In genomic region chr19:5273916-5274315, GRCm38 (mm10) we compare ENCODE assay signal across 8 mouse cellular contexts. TPM values are rescaled to one million over a fixed set of nuclear protein-coding genes. Genes with fewer than 3 reads are reported as not detected.
DNase-seq lines count a peak whose midpoint lies in the region; ATAC-seq lines count a peak whose summit lies in the region.

No protein-coding gene starts in this region.

- no peak for ATAC-seq in kidney, embryonic 15.5 days (replicated peaks; ENCODE audit: low FRiP score)
- ATAC-seq in embryonic facial prominence, embryonic 14.5 days (ENCODE audit: low read depth): no peak
- no peak for ATAC-seq in hindbrain, embryonic 16.5 days
- ATAC-seq in monocyte, adult 5-6 weeks (replicated peaks; ENCODE audit: insufficient number of reproducible peaks, low FRiP score, low TSS enrichment, poor library complexity, severe bottlenecking): peak; percentile 40
- ATAC-seq in inflammation-experienced regulatory T-cells, adult 6 months: no peak

- DNase-seq in kidney, postnatal 14 days: no peak
- DNase-seq in embryonic facial prominence, embryonic 14.5 days (ENCODE audit: low spot score): no peak
- DNase-seq in spleen, postnatal 14 days (ENCODE audit: low spot score in 2 of 2): no peak
- DNase-seq in layer of hippocampus, postnatal 36 days: no peak

- peak overlapping the region; percentile 93 for H3K27ac ChIP-seq in kidney, embryonic 15.5 days
- peak overlapping the region; percentile 96 for H3K27ac ChIP-seq in embryonic facial prominence, embryonic 14.5 days (replicated peaks; ENCODE audit: low read depth, low read length)
- peak overlapping the region; percentile 93 for H3K27ac ChIP-seq in hindbrain, embryonic 16.5 days (ENCODE audit: low read depth, low read length)

- peaks cover 51% of the 10 kb centered on the region for H3K36me3 ChIP-seq in kidney, embryonic 15.5 days
- peaks cover 52% of the 10 kb centered on the region for H3K36me3 ChIP-seq in embryonic facial prominence, embryonic 14.5 days (ENCODE audit: control insufficient read depth, insufficient read depth, low read length)
- H3K36me3 ChIP-seq in hindbrain, embryonic 16.5 days (ENCODE audit: control insufficient read depth, insufficient read depth, low read length): peaks cover 23% of the 10 kb centered on the region

- no peaks in the 10 kb centered on the region for H3K9me3 ChIP-seq in kidney, embryonic 15.5 days (replicated peaks)
- H3K9me3 ChIP-seq in embryonic facial prominence, embryonic 14.5 days (ENCODE audit: control insufficient read depth, low read length): no peaks in the 10 kb centered on the region
- no peaks in the 10 kb centered on the region for H3K9me3 ChIP-seq in hindbrain, embryonic 16.5 days (ENCODE audit: control insufficient read depth, low read length)

- H3K9ac ChIP-seq in kidney, embryonic 15.5 days: no peak overlapping the region; the same call in 1 of the 2 replicates
- peak overlapping the region; percentile 91; the same call in 1 of the 2 replicates for H3K9ac ChIP-seq in embryonic facial prominence, embryonic 14.5 days (ENCODE audit: low read depth, low read length)
- no peak overlapping the region for H3K9ac ChIP-seq in hindbrain, embryonic 16.5 days (ENCODE audit: low read depth, low read length)

- no peaks in the 10 kb centered on the region for H3K27me3 ChIP-seq in kidney, embryonic 15.5 days
- H3K27me3 ChIP-seq in embryonic facial prominence, embryonic 14.5 days (replicated peaks; ENCODE audit: control insufficient read depth, insufficient read depth, low read length): no peaks in the 10 kb centered on the region
- H3K27me3 ChIP-seq in hindbrain, embryonic 16.5 days (replicated peaks; ENCODE audit: control insufficient read depth, insufficient read depth, low read length): no peaks in the 10 kb centered on the region

- peaks cover 36% of the 10 kb centered on the region for H3K4me1 ChIP-seq in kidney, embryonic 15.5 days
- peaks cover 21% of the 10 kb centered on the region for H3K4me1 ChIP-seq in embryonic facial prominence, embryonic 14.5 days (ENCODE audit: control insufficient read depth, insufficient read depth, low read length)
- peaks cover 19% of the 10 kb centered on the region for H3K4me1 ChIP-seq in hindbrain, embryonic 16.5 days (ENCODE audit: control insufficient read depth, insufficient read depth, low read depth, low read length)

- H3K4me3 ChIP-seq in kidney, embryonic 15.5 days (replicated peaks): peak overlapping the region; percentile 86; the same call in 1 of the 2 replicates
- H3K4me3 ChIP-seq in embryonic facial prominence, embryonic 14.5 days (ENCODE audit: low read depth, low read length): peak overlapping the region; percentile 96; the same call in 1 of the 2 replicates
- no peak overlapping the region for H3K4me3 ChIP-seq in hindbrain, embryonic 16.5 days (ENCODE audit: low read length)

- WGBS in kidney, embryonic 15.5 days: 69% methylated on average over 4 of the region's 4 CpGs
- WGBS in embryonic facial prominence, embryonic 14.5 days: 72% methylated on average over 4 of the region's 4 CpGs
- 71% methylated on average over 4 of the region's 4 CpGs for WGBS in hindbrain, embryonic 16.5 days

- H3K4me2 ChIP-seq in kidney, embryonic 15.5 days: peak overlapping the region; percentile 86; the same call in 1 of the 2 replicates
- peak overlapping the region; percentile 82 for H3K4me2 ChIP-seq in embryonic facial prominence, embryonic 14.5 days (ENCODE audit: low read depth, low read length)
- H3K4me2 ChIP-seq in hindbrain, embryonic 16.5 days (ENCODE audit: low read length): no peak overlapping the region

RNA-seq across cellular contexts. Expression of gene Pacs1, which starts 1.0 kb away (rescaled TPM):
- polyA plus RNA-seq in kidney, embryonic 15.5 days (2015; fragmentation: Nextera tagmentation; extraction: Ambion mirVana): 23.2 and 25.0 TPM in 2 replicates
- 28.1 and 30.9 TPM in 2 replicates for polyA plus RNA-seq in embryonic facial prominence, embryonic 14.5 days (2014; fragmentation: Nextera tagmentation; extraction: Ambion mirVana)
- 47.6 and 56.9 TPM in 2 replicates for polyA plus RNA-seq in hindbrain, embryonic 16.5 days (2015; fragmentation: Nextera tagmentation; extraction: Ambion mirVana)
- total RNA-seq in monocyte, adult 5-6 weeks (2017): 11.1 to 32.0 TPM (median 19.2 TPM) in 3 replicates
- 10 to 100 TPM; 52.5 to 55.0 TPM for total RNA-seq in layer of hippocampus, postnatal 36 days (2021)
- polyA plus RNA-seq in inflammation-experienced regulatory T-cells, adult 6 months (2017; shearing (Covaris generic)): 10 to 100 TPM; 11.8 to 19.8 (median 19.2) TPM

RNA-seq across cellular contexts. Expression of gene Sf3b2, which starts 21.3 kb away (rescaled TPM):
- 351 and 362 TPM in 2 replicates for polyA plus RNA-seq in kidney, embryonic 15.5 days (2015; fragmentation: Nextera tagmentation; extraction: Ambion mirVana)
- 247 and 281 TPM in 2 replicates for polyA plus RNA-seq in embryonic facial prominence, embryonic 14.5 days (2014; fragmentation: Nextera tagmentation; extraction: Ambion mirVana)
- polyA plus RNA-seq in hindbrain, embryonic 16.5 days (2015; fragmentation: Nextera tagmentation; extraction: Ambion mirVana): 308 and 315 TPM in 2 replicates
- total RNA-seq in monocyte, adult 5-6 weeks (2017): 229 to 250 TPM (median 247 TPM) in 3 replicates
- total RNA-seq in layer of hippocampus, postnatal 36 days (2021): 100 to 1,000 TPM; 204 to 205 TPM
- polyA plus RNA-seq in inflammation-experienced regulatory T-cells, adult 6 months (2017; shearing (Covaris generic)): 100 to 1,000 TPM; 316 to 410 (median 348) TPM

RNA-seq across cellular contexts. Expression of gene Gal3st3, which starts 24.2 kb away (rescaled TPM):
- polyA plus RNA-seq in kidney, embryonic 15.5 days (2015; fragmentation: Nextera tagmentation; extraction: Ambion mirVana): 3.8 and 3.9 TPM in 2 replicates
- polyA plus RNA-seq in embryonic facial prominence, embryonic 14.5 days (2014; fragmentation: Nextera tagmentation; extraction: Ambion mirVana): 4.0 and 4.3 TPM in 2 replicates
- polyA plus RNA-seq in hindbrain, embryonic 16.5 days (2015; fragmentation: Nextera tagmentation; extraction: Ambion mirVana): 42.3 and 48.3 TPM in 2 replicates
- not detected in 3 replicates for total RNA-seq in monocyte, adult 5-6 weeks (2017)
- 100 to 1,000 TPM; 110 TPM for total RNA-seq in layer of hippocampus, postnatal 36 days (2021)
- polyA plus RNA-seq in inflammation-experienced regulatory T-cells, adult 6 months (2017; shearing (Covaris generic)): under 1 TPM in 1 of 3 experiments, not detected in 2; 0.15 TPM
